Mouse (Mus musculus): ENCODE results near the gene Pakap.

Gene Pakap

DNA sequence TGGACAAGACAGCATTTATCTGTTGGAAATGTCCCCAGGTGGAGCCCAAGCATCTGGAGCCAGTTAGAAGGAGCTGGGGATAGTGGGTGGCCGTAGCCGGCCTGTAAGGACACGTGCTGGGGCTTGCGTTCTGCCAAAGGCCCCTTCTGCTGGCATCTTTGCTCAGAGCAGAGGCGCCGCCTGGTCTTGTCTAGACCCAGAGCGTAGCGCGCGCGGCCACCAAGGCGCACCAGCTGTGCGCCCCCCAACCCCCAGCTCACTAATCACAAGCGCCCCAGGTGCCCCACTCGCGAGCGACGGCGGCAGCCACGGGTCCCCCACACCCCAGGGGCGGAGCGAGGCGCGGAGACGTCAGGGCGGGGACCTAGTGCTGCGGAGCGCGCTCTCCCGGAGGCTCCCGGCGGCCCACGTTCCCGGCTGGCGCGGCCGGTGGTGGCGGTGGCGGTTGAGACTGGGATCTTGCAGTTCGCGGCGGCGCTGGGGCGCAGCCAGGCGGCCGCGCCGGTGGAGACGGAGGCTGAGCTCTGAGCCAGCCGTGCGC is at the start of gene Pakap:
Pakap (plus strand) TSS at position 514 of the 541 bp plus-strand sequence.
- DNase-seq (ENCODE audit: low spot score in 2 of 2): peak; percentile 68 to 69

DNA sequence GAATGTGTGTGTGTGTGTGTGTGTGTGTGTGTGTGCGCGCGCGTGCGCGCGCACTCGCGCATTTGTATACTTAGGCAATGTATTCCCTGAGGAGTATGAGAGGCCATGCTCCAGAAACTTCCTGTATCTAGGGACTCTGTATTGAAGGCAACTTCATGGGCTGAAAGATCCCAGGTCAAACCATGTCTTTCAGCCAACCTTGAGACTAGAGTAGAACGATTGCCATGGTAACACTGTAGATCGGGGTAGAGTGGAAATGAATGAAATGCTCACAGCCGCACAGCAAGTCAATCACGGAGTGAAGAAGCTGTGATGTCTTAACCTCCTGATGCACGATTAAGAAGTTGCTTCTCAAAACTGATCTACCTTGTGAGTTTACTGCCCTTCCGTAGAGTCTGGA is 44.5 kb upstream of the Pakap start:
- no peak for DNase-seq (ENCODE audit: low spot score in 2 of 2)

GRCm38 (mm10) chr4:57524461-57524860 is 43.5 kb upstream of the Pakap start:
- DNase-seq (ENCODE audit: low spot score in 2 of 2): peak; percentile 60 to 61

DNA sequence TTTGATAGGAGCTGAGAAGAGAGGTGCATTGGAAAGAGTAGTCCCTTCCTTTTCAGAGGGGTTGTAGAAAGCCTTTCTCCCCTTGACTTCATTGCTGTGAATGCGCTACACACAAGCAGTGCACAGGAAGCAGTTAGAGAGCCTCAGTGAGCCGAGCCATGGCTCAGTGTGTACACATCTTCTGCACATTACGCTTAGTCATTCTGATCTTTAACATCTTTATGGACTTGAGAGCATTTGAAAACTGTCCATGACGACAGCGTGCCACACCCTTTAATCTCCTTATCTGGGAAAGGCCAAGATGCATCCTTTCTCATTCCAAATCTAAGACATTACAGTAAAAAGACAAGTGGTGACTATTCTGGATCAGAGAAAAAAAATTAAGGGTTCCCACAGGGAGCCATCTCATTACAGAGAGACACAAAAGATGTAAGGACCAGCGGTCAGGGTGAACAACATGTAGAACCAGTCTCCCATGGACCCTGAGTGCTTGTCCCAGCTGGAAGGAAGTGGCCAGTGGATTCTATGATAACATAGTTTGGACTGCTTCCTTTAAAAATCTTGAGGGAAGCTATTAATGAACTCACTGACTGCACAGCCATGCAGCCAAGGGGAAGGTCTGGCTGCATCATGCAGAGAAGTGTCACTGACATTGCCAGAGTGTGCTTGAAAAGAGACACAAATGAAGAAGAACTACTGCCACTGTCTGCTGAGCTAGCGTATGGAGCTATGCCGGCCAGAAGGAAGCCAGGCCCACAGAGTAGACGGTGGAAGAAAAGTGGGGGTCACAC is 42.6 kb upstream of the Pakap start:
- DNase-seq (ENCODE audit: low spot score in 2 of 2): peak; percentile 24 to 67

DNA sequence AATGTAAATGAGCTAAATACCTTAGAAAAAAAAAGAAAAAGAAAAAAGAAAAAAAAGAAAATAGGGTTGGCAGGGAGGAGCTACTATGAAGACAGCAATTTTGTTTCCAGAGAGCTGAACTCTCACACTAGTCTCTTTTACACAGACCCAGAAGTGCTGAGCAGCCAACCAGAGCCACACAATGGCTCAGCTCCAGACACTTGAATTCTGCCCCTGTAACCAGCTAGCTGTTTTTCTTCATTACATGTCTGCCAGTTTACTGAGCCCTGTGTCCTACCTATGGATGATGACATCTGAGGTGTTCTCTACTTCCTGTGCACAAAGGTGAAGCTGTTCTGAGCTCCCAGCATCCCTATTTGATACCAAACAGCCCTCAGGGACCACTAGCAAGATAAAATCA is 39.7 kb upstream of the Pakap start:
- DNase-seq (ENCODE audit: low spot score in 2 of 2): no peak

DNA sequence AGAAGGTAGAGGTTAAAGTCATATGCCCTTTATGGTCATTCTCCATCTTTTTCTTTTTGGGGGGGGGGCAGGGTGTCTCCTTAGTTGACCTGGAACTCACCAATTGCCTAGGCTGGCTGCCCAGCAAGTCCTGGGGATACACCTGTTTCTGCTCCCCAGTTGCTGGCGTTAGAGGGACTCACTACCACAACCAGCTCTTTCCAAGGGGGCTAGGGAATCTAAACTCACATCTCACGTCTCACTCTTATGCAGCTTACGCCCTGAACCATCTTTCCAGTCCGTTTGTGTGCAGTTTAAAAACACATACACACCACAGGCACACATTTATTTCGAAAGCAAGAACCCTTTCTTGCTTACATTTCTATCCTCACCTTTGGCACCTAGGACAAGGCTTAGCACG is 34.3 kb upstream of the Pakap start:
- DNase-seq (ENCODE audit: low spot score in 2 of 2): no peak

- DNase-seq (ENCODE audit: low spot score in 2 of 2): peak in 1 of 2 experiments; percentile 21
These were observed 33.7 kb upstream of the Pakap start for GRCm38 (mm10) chr4:57534232-57534631.

- DNase-seq (ENCODE audit: low spot score in 2 of 2): no peak
These were observed 32.9 kb upstream of the Pakap start for GRCm38 (mm10) chr4:57535087-57535486.

GRCm38 (mm10) chr4:57538029-57538688 is 29.8 kb upstream of the Pakap start:
- no peak for DNase-seq (ENCODE audit: low spot score in 2 of 2)

DNA sequence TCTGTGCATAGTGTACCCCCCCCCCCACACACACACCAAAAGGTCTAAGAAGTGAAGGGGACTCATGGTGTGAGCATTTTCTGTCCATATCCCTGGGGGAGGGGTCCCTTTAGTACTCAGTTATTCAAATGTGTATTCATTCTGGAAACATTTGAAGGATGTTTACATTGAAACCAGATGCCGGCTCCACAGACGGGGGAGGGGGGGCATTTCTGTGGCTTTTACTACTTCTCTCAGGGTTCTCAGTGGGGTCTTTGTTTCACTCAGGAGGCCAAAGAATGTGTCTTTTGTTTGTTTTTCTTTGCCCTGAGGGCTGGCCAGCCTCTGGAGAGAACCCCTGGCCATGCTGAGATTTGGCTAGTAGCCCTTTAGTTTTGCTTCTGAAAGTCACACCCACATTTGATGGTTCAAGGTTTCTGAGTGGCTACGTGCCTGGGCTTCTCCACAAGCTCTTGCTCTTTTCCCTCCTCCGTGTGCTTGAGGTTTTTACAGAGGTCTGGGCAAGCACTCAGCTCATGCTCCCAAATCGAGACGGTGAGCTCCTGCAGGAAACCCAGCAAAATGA is 24.2 kb upstream of the Pakap start:
- DNase-seq (ENCODE audit: low spot score in 2 of 2): no peak

GRCm38 (mm10) chr4:57547785-57548184 is 20.2 kb upstream of the Pakap start:
- DNase-seq (ENCODE audit: low spot score in 2 of 2): no peak

DNA sequence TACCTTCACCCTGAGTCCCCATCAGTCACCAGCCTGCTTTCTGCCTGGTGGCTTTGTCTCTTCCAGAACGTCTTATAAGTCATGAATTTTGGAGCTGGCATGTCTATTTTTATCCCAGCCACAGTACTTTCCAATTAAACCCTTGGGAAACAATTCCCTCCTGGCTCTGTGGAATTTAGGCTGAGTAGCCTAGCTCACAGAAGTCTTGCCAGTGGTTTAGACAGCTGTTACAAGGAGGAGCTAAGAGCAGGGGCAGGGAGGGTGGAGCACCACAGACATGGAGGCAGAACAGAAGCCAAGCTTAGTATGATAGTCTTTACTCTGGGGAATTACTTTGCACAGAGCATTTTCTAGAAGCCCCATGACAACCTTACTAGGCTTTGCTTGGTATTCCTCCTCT is 17.8 kb upstream of the Pakap start:
- DNase-seq (ENCODE audit: low spot score in 2 of 2): peak in 1 of 2 experiments; percentile 45

DNA sequence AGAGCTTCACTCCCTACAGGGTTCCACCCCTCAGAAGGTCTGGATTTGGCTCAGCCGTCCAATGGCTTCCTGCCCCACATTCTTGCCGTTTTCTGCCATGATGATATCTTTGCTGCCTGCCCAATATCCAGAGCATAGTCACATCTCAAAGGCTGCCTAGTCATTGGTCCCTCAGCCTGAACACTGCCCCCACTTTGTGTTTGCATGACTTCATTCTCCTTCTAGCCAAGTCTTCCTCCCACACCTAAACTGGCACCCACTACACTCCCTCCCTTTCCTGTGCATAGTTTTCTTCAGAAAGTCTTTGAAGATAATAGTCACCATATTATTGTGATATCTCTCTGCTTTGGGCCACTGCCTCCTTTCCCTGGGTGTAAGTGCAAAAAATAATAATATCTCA is 10.9 kb upstream of the Pakap start:
- no peak for DNase-seq (ENCODE audit: low spot score in 2 of 2)

DNA sequence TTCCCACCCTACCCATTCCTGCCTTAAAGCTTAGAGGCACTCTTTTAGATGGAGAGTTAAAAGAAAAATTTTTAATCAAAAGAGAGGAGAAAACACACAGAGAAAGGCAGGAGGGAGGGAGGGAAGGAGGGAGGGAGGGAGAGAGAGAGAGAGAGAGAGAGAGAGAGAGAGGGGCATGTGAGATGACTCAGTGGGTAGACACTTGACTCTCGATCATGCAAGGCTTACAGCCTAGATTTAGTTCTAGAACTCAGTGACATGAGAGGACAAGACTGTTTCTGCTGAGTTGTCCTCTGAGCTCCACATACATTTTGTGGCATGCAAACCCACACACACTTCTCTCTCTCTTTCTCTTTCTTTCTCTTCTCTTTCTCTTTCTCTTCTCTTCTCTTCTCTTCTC is 8.5 kb upstream of the Pakap start:
- DNase-seq (ENCODE audit: low spot score in 2 of 2): no peak

DNA sequence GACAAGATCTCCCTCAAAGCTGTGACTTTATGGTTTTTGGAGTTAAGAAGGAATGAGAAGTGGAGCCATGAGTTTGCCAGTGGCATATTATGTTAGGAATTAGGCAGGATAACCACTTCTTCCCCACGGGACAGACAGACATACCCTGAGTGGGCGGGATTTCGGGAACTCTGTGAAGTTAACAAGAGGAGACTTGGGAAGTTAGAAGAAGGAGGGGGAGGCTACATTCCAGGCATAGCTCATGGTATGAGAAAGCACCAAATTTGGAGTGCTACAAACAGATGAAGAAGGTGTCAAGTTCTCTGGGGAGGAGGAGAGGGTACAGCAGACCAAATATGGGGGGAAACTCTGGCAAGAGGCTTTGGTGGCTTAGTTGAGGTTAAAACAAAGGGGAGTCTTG is 8.0 kb upstream of the Pakap start:
- DNase-seq (ENCODE audit: low spot score in 2 of 2): no peak

DNA sequence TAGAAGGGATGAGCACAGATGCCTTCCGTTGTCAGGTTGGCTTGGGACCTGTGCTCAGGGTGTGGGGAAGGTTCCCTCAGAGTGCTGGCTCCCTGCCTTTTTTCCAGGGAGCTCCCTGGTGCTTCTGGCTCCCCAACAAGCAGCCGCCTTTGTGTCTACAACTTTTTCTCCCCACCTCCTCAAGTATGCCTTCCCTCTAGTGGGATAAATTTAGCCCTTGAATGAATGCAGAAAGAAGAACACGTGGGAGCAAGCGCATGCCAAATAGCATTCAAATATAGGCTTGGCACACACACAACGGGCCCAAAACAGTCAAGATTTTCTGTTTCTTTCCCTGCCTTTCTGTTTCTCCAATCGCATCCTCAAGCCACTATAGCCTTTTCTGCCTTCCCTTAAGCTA is 6.9 kb upstream of the Pakap start:
- DNase-seq (ENCODE audit: low spot score in 2 of 2): peak in 1 of 2 experiments; percentile 29

DNA sequence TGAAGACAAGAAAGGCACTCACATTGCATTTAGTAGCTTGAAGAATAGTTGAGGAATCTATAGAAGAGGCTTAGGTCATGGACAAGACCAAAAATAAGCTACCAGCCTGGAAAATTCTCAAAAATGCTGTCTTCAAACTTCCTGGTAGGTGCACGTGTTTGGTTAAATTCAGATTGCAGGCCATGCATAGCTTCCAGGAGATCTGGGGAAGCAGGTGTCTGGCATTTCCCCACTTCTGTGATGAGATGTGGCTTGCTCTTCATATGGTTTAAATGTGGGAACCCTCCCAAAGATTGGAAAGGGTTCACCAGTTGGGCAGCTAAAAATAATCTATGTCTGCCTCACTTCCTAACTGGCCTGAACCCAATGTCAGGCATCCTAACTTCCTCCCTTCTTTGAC is 2.7 kb upstream of the Pakap start:
- DNase-seq (ENCODE audit: low spot score in 2 of 2): no peak

DNA sequence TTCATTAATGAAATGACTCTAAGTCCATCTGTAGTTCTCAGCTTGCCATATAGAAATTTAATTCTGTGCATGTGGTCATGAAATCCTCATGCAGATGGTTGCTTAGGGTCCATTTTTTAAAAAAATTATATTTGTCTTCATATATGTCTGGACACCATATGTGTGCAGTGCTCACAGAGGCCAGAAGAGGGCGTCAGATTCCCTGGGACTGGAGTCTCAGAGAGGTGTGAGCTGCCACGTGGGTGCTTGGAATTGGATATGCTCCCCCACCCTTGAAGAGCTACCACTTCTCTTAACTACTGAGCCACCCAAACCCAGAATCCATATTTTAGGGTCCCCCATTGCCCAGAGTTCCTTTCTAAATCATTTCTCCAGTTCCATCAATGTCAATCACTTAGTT is 2.2 kb upstream of the Pakap start:
- no peak for DNase-seq (ENCODE audit: low spot score in 2 of 2)

DNA sequence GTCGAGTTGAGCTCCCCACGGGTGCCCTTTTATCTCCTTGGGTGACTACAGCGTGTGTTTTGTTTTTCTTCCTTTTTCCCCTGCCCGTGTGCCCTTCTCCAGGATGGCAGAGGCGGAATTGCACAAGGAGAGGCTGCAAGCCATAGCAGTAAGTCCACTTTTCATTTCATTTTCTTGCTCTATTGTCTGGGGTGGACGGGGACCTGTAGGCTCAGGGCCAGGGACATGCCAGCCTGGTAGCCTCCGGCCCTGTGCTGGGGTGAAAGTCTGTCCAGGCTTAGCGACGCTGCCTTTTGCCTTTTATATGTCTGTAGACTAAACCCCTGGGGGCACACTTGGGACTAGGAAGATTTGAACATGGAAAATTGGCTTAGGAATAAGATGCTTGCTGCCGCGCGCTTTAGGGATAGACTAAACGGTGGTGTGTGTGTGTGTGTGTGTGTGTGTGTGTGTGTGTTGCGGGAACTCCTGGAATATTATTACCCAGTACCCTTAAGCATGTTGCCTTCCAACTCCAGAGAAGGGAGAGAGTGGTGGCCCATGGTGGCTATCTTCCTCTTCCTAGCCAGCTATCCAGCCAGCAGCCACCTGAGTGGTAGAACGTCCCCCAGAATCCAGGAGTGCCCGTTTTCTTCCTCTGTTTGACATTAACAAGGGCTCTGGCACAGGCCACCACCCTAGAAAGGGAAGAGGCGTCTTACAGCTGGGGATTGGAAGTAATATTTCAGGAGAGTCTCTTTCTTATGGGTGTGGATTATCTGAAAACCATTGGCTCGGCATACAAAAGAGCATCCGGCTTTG is 489 bp downstream of the Pakap start:
- DNase-seq (ENCODE audit: low spot score in 2 of 2): no peak

DNA sequence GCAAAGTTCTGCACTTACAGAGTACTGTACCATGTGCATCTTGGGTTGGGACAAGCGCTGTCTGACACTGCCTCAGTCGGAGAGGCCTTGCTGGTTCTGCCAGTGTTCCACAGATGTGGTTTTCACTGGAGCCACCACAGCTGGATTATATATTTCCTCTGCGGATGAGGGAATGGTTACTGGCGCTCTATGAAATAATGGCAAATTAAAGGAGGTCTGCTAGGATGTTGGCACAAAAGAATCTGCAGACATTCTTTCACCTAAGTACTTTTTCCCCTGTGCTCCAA is 1.0 kb downstream of the Pakap start:
- DNase-seq (ENCODE audit: low spot score in 2 of 2): no peak

- no peak for DNase-seq (ENCODE audit: low spot score in 2 of 2)
These were observed 1.7 kb downstream of the Pakap start for GRCm38 (mm10) chr4:57569711-57570110.

DNA sequence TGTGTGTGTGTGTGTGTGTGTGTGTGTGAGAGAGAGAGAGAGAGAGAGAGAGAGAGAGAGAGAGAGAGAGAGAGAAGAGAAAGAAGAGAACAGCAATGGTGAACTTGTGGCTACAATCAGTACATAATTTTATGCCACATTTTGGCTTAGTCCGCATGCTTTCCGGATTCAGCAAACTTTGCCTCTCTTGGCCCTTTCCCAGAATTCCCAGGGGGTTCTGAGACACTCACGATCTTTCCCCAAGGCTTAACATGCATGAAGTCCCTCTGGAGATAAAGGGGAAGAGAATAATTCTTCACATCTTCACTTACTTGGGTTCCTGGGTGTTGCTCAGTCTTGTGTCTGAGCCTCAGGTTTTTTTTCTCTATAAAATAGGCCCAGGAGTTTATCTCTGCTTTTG is 2.2 kb downstream of the Pakap start:
- DNase-seq (ENCODE audit: low spot score in 2 of 2): no peak
